Mouse (Mus musculus): ENCODE measurements around the gene Rnf114. TPM values are rescaled to one million over a fixed set of nuclear protein-coding genes. Genes with fewer than 3 reads are reported as not detected.

Gene Rnf114
- polyA plus RNA-seq, 1 experiment from 2014 or later = 82.8 TPM

DNA sequence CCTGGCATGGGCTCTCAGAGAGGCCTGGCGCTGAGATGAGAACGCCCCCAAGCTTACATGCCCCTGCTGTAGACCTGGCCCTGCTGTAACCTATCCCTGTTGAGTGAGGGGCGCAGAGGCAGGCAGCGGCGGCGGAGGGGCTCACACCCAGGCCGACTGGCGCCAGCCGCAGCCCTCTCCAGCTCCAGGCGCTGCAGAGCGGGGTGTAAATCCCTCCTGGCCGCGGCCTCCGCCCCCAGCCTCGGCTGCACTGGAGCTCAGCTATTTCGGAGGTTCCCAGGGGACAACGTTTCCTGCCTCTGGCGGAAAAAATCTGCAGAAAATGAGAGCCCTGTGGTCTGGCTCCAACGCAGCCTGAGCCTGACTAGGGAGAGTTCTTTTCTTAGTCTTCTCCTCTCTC lies 73.2 kb downstream of the Rnf114 start:
- WGBS = 8% methylated on average over 19 of the region's 19 CpGs
- Histone ChIP-seq H3K4me2 (ENCODE audit: low read length) (peak overlapping the region; percentile 36), H3K27me3 (replicated peaks; ENCODE audit: control insufficient read depth, insufficient read depth, low read length) (no peaks in the 10 kb centered on the region), H3K9me3 (ENCODE audit: control insufficient read depth, low read length) (no peaks in the 10 kb centered on the region), H3K27ac (ENCODE audit: low read depth) (peak overlapping the region; percentile 73), H3K4me1 (replicated peaks; ENCODE audit: control insufficient read depth, insufficient read depth, low read length) (peaks cover 31% of the 10 kb centered on the region), H3K4me3 (ENCODE audit: low read depth, low read length) (no peak overlapping the region), H3K9ac (ENCODE audit: low read length) (0 out of 2 replicates have a peak overlapping the region, but pooled peaks have one; percentile 22), H3K36me3 (ENCODE audit: control insufficient read depth, insufficient read depth, low read length) (no peaks in the 10 kb centered on the region)
- DNase-seq (ENCODE audit: low spot score) = no peak
- peak; percentile 45 for ATAC-seq (replicated peaks; ENCODE audit: low FRiP score, low TSS enrichment, low read depth)

Other genes starting within 250 kb of the Rnf114 start
- 9.6 and 10.6 TPM in 2 replicates for gene B4galt5, start 143.5 kb upstream of the Rnf114 start, polyA plus RNA-seq (2014; fragmentation: Nextera tagmentation; extraction: Ambion mirVana)
- 21.0 and 23.2 TPM in 2 replicates for gene Slc9a8, start 70.9 kb upstream of the Rnf114 start, polyA plus RNA-seq (2014; fragmentation: Nextera tagmentation; extraction: Ambion mirVana)
- 13.9 and 15.1 TPM in 2 replicates for gene Spata2, start 242 bp downstream of the Rnf114 start, polyA plus RNA-seq (2014; fragmentation: Nextera tagmentation; extraction: Ambion mirVana)
- gene Snai1, start 45.5 kb downstream of the Rnf114 start, polyA plus RNA-seq (2014; fragmentation: Nextera tagmentation; extraction: Ambion mirVana) = 17.4 and 19.2 TPM in 2 replicates
- gene Ube2v1, start 139.4 kb downstream of the Rnf114 start, polyA plus RNA-seq (2014; fragmentation: Nextera tagmentation; extraction: Ambion mirVana) = 254 and 279 TPM in 2 replicates
- gene Gm20431, start 168.9 kb downstream of the Rnf114 start, polyA plus RNA-seq (2014; fragmentation: Nextera tagmentation; extraction: Ambion mirVana) = 6.1 and 7.7 TPM in 2 replicates
- 2.8 and 12.4 TPM in 2 replicates for gene Cebpb, start 196.3 kb downstream of the Rnf114 start, polyA plus RNA-seq (2014; fragmentation: Nextera tagmentation; extraction: Ambion mirVana)
- 35.1 and 42.0 TPM in 2 replicates for gene Tmem189, start 197.2 kb downstream of the Rnf114 start, polyA plus RNA-seq (2014; fragmentation: Nextera tagmentation; extraction: Ambion mirVana)